Comparison of ENCODE assay signal across 9 mouse cellular contexts in genomic region chr19:4559011-4559410, GRCm38 (mm10). TPM values are rescaled to one million over a fixed set of nuclear protein-coding genes. Genes with fewer than 3 reads are reported as not detected.
DNase-seq lines count a peak whose midpoint lies in the region; ATAC-seq and TF ChIP-seq lines count a peak whose summit lies in the region.
"Had no signal": no experiment of that assay in that cellular context is flagged by ENCODE, and none has a peak within 500 bp of the region (broad histone marks: within the 10 kb centered on the region; RNA-seq: fewer than 3 reads in every experiment).

No protein-coding gene starts in this region.

- H3K4me2 ChIP-seq in intestine, embryonic 15.5 days (replicated peaks), result no peak overlapping the region
- H3K4me2 ChIP-seq in intestine, postnatal 0 days (replicated peaks; ENCODE audit: low read depth), result no peak overlapping the region
- no peak overlapping the region for H3K4me2 ChIP-seq in limb, embryonic 12.5 days
- H3K4me2 ChIP-seq in midbrain, postnatal 0 days (ENCODE audit: low read depth, low read length, poor library complexity, severe bottlenecking), result no peak overlapping the region

- TF ChIP-seq CTCF in intestine, postnatal 0 days (IDR thresholded peaks at IDR 0.05; ENCODE audit: low read depth), result no peak
- TF ChIP-seq CTCF in midbrain, postnatal 0 days (IDR thresholded peaks at IDR 0.05), result no peak

- H3K9me3 ChIP-seq in intestine, embryonic 15.5 days, result no peaks in the 10 kb centered on the region
- no peaks in the 10 kb centered on the region for H3K9me3 ChIP-seq in intestine, postnatal 0 days (ENCODE audit: control insufficient read depth)
- H3K9me3 ChIP-seq in limb, embryonic 12.5 days, result no peaks in the 10 kb centered on the region
- H3K9me3 ChIP-seq in midbrain, postnatal 0 days (ENCODE audit: low read length), result no peaks in the 10 kb centered on the region

- 43% methylated on average over 3 of the region's 3 CpGs for WGBS in intestine, embryonic 15.5 days
- WGBS in intestine, postnatal 0 days, result 39% methylated on average over 3 of the region's 3 CpGs
- 40% methylated on average over 3 of the region's 3 CpGs for WGBS in limb, embryonic 12.5 days
- 66% methylated on average over 3 of the region's 3 CpGs for WGBS in midbrain, postnatal 0 days

- ATAC-seq in intestine, embryonic 15.5 days, result peak; percentile 41; the same call in 1 of the 2 replicates
- no peak for ATAC-seq in intestine, postnatal 0 days
- ATAC-seq in erythroblast, adult 5-6 weeks (replicated peaks; ENCODE audit: low FRiP score, poor library complexity, severe bottlenecking), result peak; percentile 51
- no peak for ATAC-seq in limb, embryonic 12.5 days (ENCODE audit: insufficient number of reproducible peaks, insufficient read depth, low FRiP score, low TSS enrichment, low read depth)
- ATAC-seq in midbrain, postnatal 0 days (ENCODE audit: low FRiP score), result no peak

- no peak for DNase-seq in midbrain, postnatal 0 days (ENCODE audit: low spot score)
- no peak for DNase-seq in layer of hippocampus, postnatal 25 days (ENCODE audit: extremely low spot score in 1 of 2, low spot score in 1 of 2)
- DNase-seq in gastrocnemius, postnatal 10 days, result no peak
- DNase-seq: adrenal gland, adult 2 months; kidney, postnatal 4 days had no signal

- no peaks in the 10 kb centered on the region for H3K36me3 ChIP-seq in intestine, embryonic 15.5 days
- H3K36me3 ChIP-seq in intestine, postnatal 0 days (ENCODE audit: control insufficient read depth, insufficient read depth), result no peaks in the 10 kb centered on the region
- H3K36me3 ChIP-seq in limb, embryonic 12.5 days, result no peaks in the 10 kb centered on the region
- no peaks in the 10 kb centered on the region for H3K36me3 ChIP-seq in midbrain, postnatal 0 days (ENCODE audit: insufficient read depth, low read length)

- no peaks in the 10 kb centered on the region for H3K27me3 ChIP-seq in intestine, embryonic 15.5 days (replicated peaks)
- no peaks in the 10 kb centered on the region for H3K27me3 ChIP-seq in intestine, postnatal 0 days (replicated peaks; ENCODE audit: control insufficient read depth, insufficient read depth, low read length)
- H3K27me3 ChIP-seq in limb, embryonic 12.5 days, result no peaks in the 10 kb centered on the region
- no peaks in the 10 kb centered on the region for H3K27me3 ChIP-seq in midbrain, postnatal 0 days (ENCODE audit: insufficient read depth, low read length)

- no peak overlapping the region for H3K4me3 ChIP-seq in intestine, embryonic 15.5 days (replicated peaks)
- no peak overlapping the region for H3K4me3 ChIP-seq in intestine, postnatal 0 days (ENCODE audit: low read depth, low read length)
- H3K4me3 ChIP-seq in limb, embryonic 12.5 days (replicated peaks), result no peak overlapping the region
- H3K4me3 ChIP-seq in midbrain, postnatal 0 days (ENCODE audit: low read depth, low read length), result no peak overlapping the region

- H3K9ac ChIP-seq in intestine, embryonic 15.5 days, result no peak overlapping the region
- H3K9ac ChIP-seq in intestine, postnatal 0 days (ENCODE audit: low read depth, low read length), result no peak overlapping the region
- no peak overlapping the region for H3K9ac ChIP-seq in limb, embryonic 12.5 days (replicated peaks)
- no peak overlapping the region for H3K9ac ChIP-seq in midbrain, postnatal 0 days (replicated peaks; ENCODE audit: low read length, poor library complexity, severe bottlenecking)

- no peaks in the 10 kb centered on the region for H3K4me1 ChIP-seq in intestine, embryonic 15.5 days (replicated peaks)
- no peaks in the 10 kb centered on the region; the same call in 1 of the 2 replicates for H3K4me1 ChIP-seq in intestine, postnatal 0 days (replicated peaks; ENCODE audit: control insufficient read depth, insufficient read depth, low read length)
- H3K4me1 ChIP-seq in limb, embryonic 12.5 days (replicated peaks), result peaks cover 27% of the 10 kb centered on the region
- 0 out of 2 replicates have a peak, but pooled peaks cover 5% of the 10 kb centered on the region for H3K4me1 ChIP-seq in midbrain, postnatal 0 days (ENCODE audit: insufficient read depth, low read length)

- no peak overlapping the region for H3K27ac ChIP-seq in intestine, embryonic 15.5 days
- no peak overlapping the region for H3K27ac ChIP-seq in intestine, postnatal 0 days (ENCODE audit: low read depth, low read length)
- peak overlapping the region; percentile 57 for H3K27ac ChIP-seq in limb, embryonic 12.5 days
- H3K27ac ChIP-seq in midbrain, postnatal 0 days (ENCODE audit: low read depth, low read length), result peak overlapping the region; percentile 67

RNA-seq across cellular contexts. Expression of gene Pcx, which starts 48.7 kb away (rescaled TPM):
- 11.8 and 15.0 TPM in 2 replicates for polyA plus RNA-seq in intestine, embryonic 15.5 days (2015; fragmentation: Nextera tagmentation; extraction: Ambion mirVana)
- polyA plus RNA-seq in intestine, postnatal 0 days (2015; fragmentation: Nextera tagmentation; extraction: Ambion mirVana), result 6.1 and 7.0 TPM in 2 replicates
- 15.0 and 32.6 TPM in 2 replicates for total RNA-seq in erythroblast, adult 5-6 weeks (2015; ENCODE audit: low replicate concordance)
- 31.5 and 31.9 TPM in 2 replicates for total RNA-seq in erythroblast, adult 5-6 weeks (2017; ENCODE audit: low replicate concordance)
- polyA plus RNA-seq in limb, embryonic 12.5 days (2016; fragmentation: Nextera tagmentation; extraction: Ambion mirVana), result 20.6 and 24.0 TPM in 2 replicates
- total RNA-seq in midbrain, postnatal 0 days (2014; rRNA removed), result 45.1 and 57.8 TPM in 2 replicates
- 32.0 and 41.2 TPM in 2 replicates for polyA plus RNA-seq in midbrain, postnatal 0 days (2015; fragmentation: Nextera tagmentation; extraction: Ambion mirVana)
- 10 to 100 TPM; 66.6 to 70.6 TPM for total RNA-seq in layer of hippocampus, postnatal 25 days (2021)
- total RNA-seq in gastrocnemius, postnatal 10 days (2021), result 10 to 100 TPM; 12.7 to 18.1 TPM

RNA-seq across cellular contexts. Expression of gene Lrfn4, which starts 56.5 kb away (rescaled TPM):
- polyA plus RNA-seq in intestine, embryonic 15.5 days (2015; fragmentation: Nextera tagmentation; extraction: Ambion mirVana), result 6.5 and 7.8 TPM in 2 replicates
- 4.6 and 4.8 TPM in 2 replicates for polyA plus RNA-seq in intestine, postnatal 0 days (2015; fragmentation: Nextera tagmentation; extraction: Ambion mirVana)
- total RNA-seq in erythroblast, adult 5-6 weeks (2015; ENCODE audit: low replicate concordance), result 0.38 and 0.63 TPM in 2 replicates
- not detected in 2 replicates for total RNA-seq in erythroblast, adult 5-6 weeks (2017; ENCODE audit: low replicate concordance)
- 12.1 and 15.4 TPM in 2 replicates for polyA plus RNA-seq in limb, embryonic 12.5 days (2016; fragmentation: Nextera tagmentation; extraction: Ambion mirVana)
- 164 TPM in 2 replicates for total RNA-seq in midbrain, postnatal 0 days (2014; rRNA removed)
- 15.4 and 17.1 TPM in 2 replicates for polyA plus RNA-seq in midbrain, postnatal 0 days (2015; fragmentation: Nextera tagmentation; extraction: Ambion mirVana)
- 10 to 100 TPM; 40.9 to 41.6 TPM for total RNA-seq in layer of hippocampus, postnatal 25 days (2021)
- total RNA-seq in gastrocnemius, postnatal 10 days (2021), result 1 to 10 TPM; 5.1 to 7.1 TPM

Comparison
In these comparisons a context has a peak if more than half of its experiments do, and no peak if none do; other contexts are left out.
1. ATAC-seq: peak in intestine, embryonic 15.5 days (single experiment) and erythroblast, adult 5-6 weeks (single experiment); none in intestine, postnatal 0 days (single experiment), limb, embryonic 12.5 days (single experiment) and midbrain, postnatal 0 days (single experiment).
2. H3K27ac ChIP-seq: peak in limb, embryonic 12.5 days (single experiment) and midbrain, postnatal 0 days (single experiment); none in intestine, embryonic 15.5 days (single experiment) and intestine, postnatal 0 days (single experiment).
3. RNA of gene Lrfn4, which starts 56.5 kb away (total RNA-seq): 164 TPM in midbrain, postnatal 0 days and 40.9 to 41.6 TPM in layer of hippocampus, postnatal 25 days; 5.1 to 7.1 TPM in gastrocnemius, postnatal 10 days and 0.38 to 0.63 TPM in erythroblast, adult 5-6 weeks; every median in the first group is over 4 times any median in the second.